Mouse (Mus musculus): Measurements from ENCODE around the gene Agrn.
"Not testable (repeated sequence)": the region's sequence is repeated elsewhere in the genome, so short reads cannot be mapped to it uniquely, and the experiment has no call there.

Gene Agrn

DNA sequence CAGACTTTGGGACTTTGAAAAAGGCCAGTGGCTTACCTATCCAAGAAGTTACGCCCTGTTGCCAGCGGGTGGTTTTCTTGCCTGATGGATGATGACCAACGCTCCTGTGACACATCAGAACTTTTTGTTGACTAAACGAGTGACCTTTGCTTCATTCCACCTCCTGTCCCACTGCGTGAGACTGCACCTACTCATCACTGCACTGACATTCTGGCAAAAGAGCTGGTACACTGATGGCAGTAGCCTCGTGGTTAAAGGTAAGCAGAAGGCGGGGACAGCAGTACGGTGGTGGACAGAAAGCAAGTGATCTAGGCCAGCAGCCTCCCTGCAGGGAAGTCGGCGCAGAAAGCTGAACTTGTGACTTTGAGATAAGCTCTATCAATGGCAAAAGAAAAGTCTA, 46.4 kb downstream of the Agrn start:
- DNase-seq (ENCODE audit: low read depth): not testable (repeated sequence)

DNA sequence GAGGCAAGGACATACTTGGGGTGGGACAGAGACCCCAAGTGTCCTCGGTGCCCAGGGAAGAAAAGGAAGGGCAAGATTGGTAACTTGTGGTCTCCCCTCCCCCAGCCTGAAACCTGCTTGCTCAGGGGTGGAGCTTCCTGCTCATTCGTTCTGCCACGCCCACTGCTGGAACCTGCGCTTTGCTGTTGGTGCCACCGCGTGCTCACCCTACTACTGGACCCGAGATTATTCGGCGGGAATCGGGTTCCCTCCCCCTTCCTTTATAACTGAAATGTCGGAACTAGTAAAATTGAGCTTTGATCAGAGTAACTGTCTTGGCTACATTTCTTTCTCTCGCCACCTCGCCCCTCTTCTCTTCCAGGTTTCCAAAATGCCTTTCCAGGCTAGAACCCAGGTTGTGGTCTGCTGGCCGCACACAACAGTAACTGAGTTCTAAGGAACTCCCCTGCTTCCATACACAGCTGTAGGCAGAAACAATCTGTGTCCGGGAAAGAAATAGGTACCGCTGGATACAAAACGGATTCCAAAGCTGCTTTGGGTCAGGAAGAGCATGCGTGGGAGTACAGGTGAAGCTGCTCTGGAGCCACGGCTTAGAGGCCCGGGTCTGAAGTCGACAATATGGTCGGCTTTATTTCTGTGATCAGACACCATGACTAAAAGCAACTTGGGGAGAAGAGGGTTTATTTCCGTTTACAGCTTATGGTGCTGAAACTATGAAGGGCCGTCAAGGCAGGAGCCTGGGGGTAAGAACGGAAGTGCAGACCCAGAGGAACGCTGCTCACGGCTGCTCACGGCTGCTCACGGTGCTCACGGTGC, 60.8 kb downstream of the Agrn start:
- DNase-seq (ENCODE audit: low read depth): no peak

DNA sequence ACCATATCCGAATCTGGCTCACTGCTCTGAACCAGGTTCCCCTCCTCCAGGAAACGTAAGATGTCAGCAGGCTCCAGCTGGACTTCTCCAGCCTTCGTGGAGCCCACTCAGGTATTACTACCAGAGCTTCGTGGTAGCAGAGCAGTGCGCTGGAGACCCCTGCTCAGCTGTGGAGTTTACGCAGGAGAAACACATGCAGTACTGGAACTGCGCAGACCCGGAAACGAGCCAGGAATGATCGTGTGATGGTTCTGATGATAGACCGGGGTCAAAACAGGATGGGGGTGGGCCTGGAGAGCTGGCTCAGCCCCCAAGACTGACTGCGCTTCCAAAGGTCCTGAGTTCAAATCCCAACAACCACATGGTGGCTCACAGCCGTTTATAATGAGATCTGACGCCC, 61.5 kb downstream of the Agrn start:
- no peak for DNase-seq (ENCODE audit: low read depth)

DNA sequence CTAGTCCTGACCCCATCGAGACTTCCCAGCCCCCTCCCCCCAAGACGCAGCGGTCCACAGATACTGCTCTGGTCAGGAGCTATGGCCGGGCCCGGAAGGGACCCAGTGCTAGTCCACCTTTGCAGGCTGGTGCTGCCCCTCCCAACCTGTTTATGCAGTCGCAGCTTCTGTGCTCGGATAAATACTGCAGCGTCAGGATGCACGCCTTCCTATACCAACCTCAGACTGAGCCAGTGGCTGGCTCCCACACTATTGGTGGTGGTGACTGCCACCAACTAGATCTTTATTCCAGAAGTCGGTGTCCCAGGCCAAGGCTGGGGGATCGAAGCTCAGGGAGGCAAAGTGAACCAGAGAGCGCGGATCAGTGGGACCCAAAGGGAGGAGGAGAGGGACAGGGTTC, 62.2 kb downstream of the Agrn start:
- DNase-seq (ENCODE audit: low read depth): no peak

DNA sequence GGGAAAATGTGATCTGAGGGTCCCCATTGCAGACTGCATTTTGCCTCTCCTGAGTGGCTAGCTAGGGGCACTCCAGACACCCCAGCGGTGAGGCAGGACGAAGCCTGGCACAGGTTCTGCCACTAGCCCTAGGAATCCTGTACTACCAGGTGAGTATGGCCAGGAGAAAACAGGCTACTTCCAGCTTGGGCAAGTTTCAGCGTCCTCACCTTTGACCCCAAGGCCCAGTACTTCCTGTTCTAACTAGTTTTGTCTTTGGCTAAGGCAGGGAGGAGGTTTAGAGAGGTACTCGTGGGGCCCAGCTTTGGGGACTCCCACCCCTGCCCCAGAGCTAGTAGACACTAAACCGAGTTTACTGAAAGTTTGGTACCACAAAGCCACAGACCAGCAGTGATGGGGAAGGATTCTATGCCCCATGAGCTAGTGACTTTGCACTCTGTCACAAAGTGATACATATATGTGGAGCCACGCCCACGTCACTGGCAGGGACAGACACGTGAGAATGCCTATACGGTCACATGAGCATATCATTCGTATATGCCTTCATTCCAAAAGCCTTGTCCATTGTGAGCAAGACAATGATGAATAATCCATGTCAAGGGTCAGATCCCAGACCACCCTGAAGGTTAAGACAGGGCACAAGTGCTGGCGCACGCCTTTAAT, 63.2 kb downstream of the Agrn start:
- DNase-seq (ENCODE audit: low read depth): no peak

DNA sequence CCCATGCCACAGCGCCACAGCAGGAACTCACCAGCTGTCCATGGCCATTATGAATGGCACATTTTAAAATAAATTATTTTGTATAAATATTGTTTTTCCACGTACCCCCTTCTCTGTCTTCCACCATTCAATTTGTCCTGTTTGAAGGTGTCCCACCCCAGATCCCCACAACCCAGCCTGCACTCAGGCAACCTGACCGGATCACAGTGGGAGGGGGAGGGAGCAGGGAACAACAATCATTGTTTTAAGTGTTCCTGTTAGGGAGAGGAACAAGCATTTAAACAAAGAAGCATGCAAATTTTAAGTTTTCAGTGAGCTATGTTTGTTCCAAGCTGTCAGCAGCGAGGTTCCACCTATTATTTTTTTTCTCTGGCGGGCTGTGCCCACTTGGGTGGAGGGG, 64.0 kb downstream of the Agrn start:
- DNase-seq (ENCODE audit: low read depth): no peak

DNA sequence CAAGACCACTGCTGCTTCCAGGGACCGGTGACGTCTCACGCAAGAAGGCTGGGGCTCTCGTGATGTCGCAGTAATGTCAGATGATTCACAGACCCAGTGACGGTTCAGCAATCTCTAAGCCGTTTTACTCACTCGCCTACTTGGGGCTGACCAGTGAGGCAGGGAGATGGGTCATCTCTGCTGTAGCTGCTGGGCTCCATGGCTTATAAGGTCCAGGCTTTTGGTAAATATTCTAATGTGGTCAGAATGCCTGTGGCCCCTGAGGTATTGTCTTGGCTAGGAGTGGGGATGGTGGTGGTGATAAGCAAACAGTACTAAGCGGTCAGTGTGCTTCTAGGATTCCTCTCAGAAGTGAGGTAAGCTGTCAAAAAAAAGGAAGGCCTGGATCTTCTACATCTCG, 66.3 kb downstream of the Agrn start:
- no peak for DNase-seq (ENCODE audit: low read depth)

DNA sequence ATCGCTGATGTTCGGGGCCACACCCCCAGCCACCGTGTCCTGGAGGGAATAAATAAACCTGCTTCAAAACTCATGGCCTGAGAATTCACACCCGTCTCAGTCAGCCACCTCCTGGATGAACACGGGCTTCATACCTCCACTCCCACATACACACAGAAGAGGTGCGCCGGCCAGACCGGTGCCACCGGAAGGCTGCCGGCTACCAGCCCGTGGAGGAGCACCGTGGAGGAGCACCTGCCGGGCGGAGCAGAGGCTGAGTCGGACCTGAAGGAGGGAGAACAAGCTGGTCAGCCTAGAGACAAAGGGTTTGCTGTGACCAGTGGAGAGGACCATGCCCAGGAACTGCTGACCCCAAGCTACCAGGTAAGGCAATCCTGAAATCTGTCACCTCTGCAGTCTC, 66.9 kb downstream of the Agrn start, which contains the start of gene Rnf223:
Gene Rnf223, plus strand, starts transcription at position 78 of the 400 bp plus-strand sequence.
- DNase-seq (ENCODE audit: low read depth): no peak

DNA sequence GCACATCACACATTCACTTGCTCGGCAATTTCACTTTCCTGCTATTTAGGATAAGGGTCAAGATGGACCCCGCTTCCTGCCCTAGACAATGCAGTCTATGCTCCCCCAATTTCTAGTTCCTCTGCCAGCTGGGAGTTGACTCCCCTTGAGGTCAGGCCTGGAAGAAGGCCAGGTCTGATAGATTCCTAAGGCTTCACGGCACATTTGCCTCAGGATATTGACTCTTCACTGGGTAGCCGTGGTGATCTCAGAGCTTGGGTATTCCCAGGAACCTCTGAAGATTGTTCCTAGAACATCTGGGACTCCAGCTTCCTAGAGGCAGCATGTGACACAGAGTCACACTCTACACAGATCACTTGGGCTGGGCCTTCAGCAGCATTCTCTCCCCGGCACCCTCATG, 68.5 kb downstream of the Agrn start:
- DNase-seq (ENCODE audit: low read depth): no peak

DNA sequence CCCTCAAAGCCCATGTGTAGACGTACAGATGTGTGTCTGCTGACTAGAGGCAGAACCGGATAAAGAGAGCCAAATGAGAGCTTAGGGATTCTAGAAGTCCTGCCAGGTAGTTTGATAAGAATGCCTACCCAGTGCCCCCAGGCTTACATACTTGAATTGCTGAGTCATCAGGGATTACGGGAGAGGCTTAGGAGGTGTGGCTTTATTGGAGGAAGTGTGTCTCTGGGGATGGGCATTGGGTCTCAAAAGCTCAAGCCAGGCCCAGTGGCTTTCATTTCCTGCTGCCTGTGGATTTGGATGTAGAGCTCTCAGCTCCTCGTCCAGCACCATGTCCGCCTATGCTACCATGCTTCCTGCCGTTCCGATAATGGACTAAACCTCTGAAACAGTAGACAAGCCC, 70.4 kb downstream of the Agrn start:
- no peak for DNase-seq (ENCODE audit: low read depth)

DNA sequence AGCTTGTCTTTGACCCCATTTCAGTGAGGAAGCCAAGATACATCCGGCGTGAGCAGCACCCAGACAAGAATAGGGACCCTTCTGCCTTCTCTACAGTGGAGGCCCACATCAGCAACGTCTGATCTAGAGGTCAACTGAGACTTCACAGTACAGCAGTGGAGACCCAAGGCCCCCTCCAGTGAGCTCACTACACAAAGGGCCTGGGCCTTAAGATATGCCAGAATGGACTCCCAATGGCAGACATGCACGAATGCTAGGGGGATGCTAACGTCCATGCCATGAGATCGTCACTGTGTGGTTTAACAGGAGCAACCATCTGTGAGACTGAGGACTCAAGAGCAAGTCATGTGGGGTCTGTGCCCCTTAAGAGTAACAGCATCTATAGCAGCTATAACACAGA, 71.9 kb downstream of the Agrn start:
- no peak for DNase-seq (ENCODE audit: low read depth)

DNA sequence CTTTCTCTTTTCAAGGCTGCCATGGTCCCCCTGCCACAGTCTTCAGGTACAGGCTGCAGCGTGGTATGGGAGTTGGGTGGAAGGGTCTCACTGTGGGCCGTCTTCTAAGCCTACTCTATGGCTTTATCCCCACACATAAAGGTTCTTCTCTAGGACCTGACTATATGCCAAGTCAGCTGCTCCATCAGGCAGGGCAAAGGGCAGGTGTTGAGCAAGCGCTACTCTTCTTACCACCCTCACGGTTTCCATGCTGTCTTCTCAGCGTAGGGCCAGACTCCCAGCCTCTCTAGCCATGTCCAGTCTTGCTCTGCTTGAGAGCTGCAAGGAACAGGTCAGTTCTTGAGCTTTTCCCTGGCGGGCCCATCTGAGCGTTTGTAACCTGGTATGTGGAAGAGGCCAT, 73.2 kb downstream of the Agrn start:
- DNase-seq (ENCODE audit: low read depth): no peak

Data from c-Kit-positive CD71-positive TER-119-negative erythroid progenitor cells, embryonic 14.5 days (primary cell).